Mouse (Mus musculus) frontal cortex, adult 2 months (tissue): ENCODE measurements at regions not wholly inside any gene's neighbourhood (a gene's known extent, or its start where the extent isn't known, plus 50 kb on each side); places are given as distances from the start of the nearest gene placed in this dataset.

ENCODE experiments used
- DNase-seq, 2 experiments: peaks; one replicate each; pipeline ENCODE4 v3.0.0; 2022; ENCODE audit warnings: low spot score in 1 of 2; ENCODE audit errors: extremely low spot score in 1 of 2

DNA sequence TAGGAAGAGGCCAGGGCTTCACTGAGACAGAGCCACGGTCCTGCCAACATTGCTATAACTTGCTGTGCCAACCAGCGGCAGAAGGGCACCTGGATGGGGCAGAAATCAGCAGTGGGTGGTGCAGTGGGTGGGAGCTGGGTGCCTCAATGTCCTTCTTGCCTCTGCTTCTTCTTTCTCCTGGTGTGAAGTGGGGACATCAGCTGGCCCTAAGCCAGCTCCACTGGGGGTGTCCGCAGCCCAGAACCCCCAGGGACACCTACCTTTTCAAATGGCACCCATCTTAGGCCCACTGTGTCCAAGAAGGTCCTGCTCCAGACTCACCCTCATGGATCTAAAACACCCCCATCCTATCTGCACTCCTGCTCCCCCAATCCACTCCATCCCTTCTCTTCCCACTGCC, 49.9 kb upstream of the Otos start:
- DNase-seq: no peak
